Mouse (Mus musculus): ENCODE data around the gene Ltb.
A peak's percentile ranks its signal among the peaks of the same experiment; 100 is the strongest.

The Ltb gene

DNA sequence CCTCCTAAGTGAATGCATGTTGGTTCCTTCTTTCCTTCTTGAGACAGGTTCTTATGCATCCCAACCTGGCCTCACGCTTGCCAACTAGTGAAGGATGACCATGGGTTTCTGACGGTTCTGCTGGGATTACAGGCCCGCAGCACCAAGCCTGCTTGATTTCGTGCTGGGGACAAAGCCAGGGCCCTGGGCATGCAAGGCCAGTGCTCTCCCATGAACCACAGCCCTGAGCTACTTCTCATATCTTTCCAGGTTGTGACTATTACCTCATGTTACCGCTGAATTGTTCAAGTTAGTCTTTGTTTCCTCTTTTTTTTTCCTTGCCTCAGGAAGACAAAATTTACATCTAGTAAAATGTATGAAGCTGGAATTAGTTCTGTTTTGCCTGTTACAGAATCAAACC, 1.3 kb upstream of the Ltb start:
- no peak for DNase-seq (ENCODE audit: extremely low spot score)

DNA sequence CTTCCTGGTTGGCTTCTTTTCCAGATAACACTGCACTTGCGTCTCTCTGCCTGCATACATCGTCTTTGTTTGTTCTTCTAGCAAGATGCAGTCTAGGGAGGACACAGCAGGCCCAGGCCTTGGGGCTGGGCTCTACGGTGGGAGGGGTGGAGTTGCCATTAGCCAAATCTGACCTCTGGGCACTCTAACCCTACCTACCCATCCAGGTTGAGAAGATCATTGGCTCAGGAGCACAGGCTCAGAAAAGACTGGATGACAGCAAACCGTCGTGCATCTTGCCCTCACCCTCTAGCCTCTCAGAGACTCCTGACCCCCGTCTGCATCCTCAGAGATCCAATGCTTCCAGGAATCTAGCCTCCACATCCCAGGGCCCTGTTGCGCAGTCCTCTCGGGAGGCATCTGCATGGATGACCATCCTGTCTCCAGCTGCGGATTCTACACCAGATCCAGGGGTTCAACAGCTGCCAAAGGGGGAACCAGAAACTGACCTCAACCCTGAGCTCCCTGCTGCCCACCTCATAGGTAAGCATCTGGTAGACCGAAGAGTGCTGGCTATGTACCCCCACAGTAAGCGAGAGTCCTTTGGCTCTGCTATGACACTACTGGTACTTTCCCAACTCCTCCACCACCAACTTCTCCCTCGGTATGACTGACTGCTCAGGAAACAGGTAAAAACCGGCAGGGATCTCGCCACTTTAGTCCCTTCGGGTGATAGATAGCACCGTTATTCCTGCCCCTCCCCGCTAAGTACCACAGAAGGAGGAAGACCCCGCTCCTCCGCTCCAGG, 798 bp downstream of the Ltb start:
- no peak for DNase-seq (ENCODE audit: extremely low spot score)

DNA sequence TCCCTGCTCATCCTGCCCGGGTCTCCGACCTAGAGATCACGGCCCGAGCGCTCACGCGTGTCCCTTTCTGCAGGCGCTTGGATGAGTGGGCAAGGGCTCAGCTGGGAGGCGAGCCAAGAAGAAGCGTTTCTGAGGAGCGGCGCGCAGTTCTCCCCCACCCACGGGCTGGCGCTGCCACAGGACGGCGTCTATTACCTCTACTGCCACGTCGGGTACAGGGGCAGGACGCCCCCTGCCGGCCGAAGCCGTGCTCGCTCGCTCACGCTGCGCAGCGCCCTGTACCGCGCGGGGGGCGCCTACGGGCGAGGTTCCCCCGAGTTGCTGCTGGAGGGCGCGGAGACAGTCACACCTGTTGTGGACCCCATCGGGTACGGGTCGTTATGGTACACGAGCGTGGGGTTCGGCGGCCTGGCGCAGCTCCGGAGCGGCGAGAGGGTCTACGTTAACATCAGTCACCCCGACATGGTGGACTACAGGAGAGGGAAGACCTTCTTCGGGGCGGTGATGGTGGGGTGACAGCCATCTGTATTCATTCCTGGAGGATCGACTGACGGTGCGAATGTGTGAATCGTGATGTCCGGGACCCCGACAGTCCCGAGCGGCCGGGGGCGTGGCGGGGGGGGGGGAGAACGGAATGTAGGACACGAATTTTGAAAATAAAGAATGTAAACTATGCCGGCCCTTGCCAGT, 1.5 kb downstream of the Ltb start:
- DNase-seq (ENCODE audit: extremely low spot score): peak; percentile 74

DNA sequence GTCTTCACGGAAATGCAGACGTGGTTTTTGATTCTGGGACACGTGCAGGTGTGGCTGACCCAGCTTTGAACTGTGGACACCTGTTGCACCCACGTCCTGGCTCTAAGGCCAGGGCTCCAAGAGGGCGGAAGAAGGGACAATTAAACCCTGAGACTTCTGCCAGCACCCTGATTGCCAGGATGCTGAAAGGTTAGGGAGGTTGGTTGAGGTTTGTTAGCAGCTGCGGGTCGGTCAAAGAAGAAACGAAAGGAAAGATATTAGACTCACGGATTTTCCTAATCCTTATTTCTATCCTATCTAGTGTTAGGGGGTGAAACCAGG, 2.0 kb downstream of the Ltb start:
- no peak for DNase-seq (ENCODE audit: extremely low spot score)

DNA sequence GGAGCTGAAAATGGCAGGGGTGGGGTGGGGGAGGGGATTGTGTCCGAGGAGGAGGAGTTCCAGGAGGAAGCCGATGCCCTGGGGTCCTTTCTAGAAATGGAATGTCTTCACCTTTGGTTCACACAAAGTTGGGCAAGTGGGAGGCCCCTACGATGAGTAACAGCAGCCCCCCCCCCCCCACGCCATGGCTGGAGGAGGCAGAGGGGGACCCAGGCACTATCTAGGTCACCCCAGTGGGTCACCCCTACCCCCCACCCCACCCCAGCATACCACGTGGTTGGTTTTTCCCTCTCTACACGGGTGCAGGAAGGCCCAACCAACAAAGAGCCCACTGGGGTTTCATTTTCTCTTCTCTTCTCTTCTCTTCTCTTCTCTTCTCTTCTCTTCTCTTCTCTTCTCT, 2.9 kb downstream of the Ltb start:
- no peak for DNase-seq (ENCODE audit: extremely low spot score)

DNA sequence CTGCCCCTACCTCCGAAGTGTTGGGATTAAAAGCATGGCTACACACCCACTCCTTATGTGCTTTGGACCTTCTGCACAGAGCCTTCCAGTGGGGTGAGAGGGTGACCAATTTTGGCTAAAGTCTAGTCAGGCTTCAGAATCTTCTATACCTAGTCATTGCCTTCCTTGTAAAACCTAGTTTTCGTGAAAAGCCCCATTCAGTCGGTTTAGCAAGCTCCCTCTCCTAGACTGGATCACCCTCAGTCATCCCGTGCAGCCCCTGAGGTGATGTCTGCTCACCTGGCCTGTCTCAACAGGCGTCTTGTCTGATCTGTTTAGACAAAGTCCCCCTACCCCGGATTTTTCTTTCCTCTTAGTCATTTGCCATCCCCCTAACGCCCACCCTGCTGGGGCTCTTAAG, 3.8 kb downstream of the Ltb start:
- no peak for DNase-seq (ENCODE audit: extremely low spot score)

DNA sequence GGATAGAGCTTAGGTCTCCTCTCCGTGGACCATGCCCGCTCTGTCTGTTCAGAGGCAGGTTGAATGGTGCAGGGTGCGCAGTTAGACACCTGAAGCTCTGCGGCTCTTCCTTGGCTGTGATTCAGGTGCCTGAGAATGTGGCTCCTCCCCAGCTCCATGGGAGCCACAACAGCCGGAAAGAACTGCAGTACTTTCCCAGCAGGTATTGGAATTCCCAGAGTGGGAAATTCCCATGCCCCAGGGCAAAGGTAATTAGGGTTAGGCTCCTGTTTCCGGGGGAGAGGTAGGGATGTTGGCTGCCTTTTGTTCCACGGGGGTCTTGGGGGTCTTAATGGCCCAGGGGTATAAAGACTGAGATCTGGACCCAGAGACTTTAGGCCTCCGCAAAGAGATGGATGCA, 4.7 kb downstream of the Ltb start:
- DNase-seq (ENCODE audit: extremely low spot score): no peak

DNA sequence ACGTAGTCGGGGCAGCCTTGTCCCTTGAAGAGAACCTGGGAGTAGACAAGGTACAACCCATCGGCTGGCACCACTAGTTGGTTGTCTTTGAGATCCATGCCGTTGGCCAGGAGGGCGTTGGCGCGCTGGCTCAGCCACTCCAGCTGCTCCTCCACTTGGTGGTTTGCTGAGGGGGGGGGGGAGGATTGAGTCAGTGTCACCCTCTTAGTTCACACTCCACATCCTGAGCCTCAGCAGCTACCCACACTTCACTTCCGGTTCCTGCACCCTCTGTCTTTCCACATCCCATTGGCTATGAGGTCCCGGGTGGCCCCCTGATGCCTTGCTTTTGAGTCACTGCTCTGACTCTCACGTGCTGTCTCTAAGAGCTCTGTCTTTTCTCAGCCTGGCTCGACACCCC, 6.2 kb downstream of the Ltb start:
- no peak for DNase-seq (ENCODE audit: extremely low spot score)

DNA sequence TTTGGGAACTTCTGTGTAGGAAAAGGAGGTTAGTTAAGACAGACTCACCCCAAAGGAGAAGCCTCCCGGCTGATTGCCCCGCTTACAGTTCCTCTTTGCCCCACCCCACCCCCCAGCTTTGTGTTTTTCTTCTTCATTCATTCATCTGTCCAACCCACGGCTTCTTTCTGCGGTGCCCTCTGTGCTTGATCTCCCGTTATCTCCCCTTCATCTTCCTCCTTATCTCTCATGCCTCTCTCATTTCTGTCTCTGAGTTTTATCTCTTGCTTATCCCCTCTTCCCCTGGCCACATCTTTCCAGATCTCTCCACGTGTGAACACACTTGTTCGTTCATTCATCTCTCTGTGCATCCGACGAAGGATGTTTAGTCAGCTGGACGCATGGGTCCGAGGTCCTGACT, 6.9 kb downstream of the Ltb start:
- DNase-seq (ENCODE audit: extremely low spot score): no peak

DNA sequence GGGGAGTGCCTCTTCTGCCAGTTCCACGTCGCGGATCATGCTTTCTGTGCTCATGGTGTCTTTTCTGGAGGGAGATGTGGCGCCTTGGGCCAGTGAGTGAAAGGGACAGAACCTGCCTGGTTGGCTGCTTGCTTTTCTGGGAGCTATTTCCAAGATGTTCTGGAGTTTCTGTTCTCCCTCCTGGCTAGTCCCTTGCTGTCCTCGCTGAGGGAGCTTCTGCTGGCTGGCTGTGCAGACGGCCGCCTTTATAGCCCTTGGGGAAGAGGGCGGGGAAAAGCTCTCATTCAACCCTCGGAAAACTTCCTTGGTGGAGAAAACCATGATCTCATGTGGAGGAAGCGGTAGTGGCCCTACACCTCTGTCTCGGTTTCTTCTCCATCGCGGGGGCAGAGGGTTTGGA, 7.5 kb downstream of the Ltb start, which contains the start of gene Tnf:
TSS of gene Tnf (minus strand) at position 221 of the 400 bp plus-strand sequence.
- no peak for DNase-seq (ENCODE audit: extremely low spot score)

DNA sequence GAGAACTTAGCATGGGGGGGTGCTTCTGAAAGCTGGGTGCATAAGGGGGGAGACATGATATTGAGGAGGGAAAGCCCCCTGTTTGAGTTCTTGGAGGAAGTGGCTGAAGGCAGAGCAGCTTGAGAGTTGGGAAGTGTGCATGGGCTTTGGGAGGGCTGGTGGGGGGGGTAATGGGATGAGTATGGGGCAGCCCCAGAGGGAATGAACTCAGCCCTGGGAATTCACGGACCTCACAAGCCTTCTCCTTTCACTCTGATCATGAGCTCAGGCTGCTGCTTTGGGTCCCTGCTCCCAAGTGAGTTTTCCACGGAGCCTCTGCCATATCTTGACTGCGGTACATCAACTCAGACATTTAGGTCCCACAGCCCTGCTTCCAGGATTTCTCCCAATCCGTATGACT, 8.2 kb downstream of the Ltb start:
- no peak for DNase-seq (ENCODE audit: extremely low spot score)

DNA sequence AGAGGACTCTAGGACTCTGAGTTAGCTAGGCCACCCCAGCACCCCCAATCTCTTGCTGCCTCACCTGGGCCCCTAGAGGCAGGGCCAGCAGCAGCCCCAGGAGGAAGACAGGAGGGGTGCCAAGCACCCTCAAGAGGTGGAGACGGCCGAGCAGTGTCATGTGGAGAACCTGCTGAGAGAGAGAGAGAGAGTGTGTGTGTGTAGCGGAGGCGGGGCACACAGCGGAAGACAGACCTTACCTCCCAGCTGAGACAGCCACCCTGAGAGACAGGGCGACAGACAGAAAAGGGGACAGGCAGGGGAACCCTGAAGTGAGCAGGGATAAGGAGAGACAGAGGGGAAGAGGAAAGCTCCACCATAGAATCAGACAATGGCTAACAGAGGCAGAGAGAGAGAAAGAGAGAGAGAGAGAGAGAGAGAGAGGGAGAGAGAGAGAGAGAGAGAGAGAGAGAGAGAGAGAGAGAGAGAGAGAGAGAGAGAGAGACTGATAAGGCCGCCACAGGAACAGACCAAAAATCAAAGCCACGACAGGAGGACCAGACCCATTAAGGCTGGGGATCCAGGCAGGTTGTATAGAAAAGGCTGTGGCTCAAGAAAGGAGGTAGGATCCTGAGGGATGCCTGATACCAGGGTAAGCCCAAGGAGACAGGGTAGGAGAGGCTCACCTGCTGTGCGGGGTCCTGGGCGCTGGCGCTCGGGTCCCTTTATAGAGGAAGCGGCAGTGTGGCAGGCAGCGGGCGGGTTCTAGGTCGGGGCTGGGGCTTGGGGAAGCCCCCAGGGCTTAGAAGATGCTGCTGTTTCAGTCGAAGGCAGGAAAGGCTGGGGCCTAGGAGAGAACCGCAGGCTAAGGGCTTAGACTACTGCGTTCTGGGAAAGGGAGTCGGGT, 10.5 kb downstream of the Ltb start, which contains the start of gene Lta:
TSS of gene Lta (minus strand) at position 858 of the 886 bp plus-strand sequence.
- no peak for DNase-seq (ENCODE audit: extremely low spot score)

DNA sequence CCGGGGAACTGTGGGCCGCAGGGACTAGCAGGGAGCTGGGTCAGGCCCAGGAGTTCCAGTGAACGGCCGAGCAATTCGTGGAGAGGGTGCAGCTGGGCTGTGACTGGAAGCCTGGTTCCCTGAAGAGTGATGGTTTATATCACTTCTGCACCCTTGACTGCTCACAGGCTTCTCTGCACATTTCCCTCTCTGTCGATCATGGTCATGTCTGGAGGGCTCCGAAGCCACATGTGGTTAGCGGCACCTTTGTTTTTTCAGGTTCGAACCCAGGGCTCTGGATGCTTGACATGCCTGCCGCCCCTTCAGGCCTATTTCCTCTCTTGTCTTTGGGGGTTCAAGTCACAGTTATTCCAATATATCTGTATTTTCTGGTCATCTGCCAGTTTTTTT, 11.1 kb downstream of the Ltb start:
- DNase-seq (ENCODE audit: extremely low spot score): no peak

DNA sequence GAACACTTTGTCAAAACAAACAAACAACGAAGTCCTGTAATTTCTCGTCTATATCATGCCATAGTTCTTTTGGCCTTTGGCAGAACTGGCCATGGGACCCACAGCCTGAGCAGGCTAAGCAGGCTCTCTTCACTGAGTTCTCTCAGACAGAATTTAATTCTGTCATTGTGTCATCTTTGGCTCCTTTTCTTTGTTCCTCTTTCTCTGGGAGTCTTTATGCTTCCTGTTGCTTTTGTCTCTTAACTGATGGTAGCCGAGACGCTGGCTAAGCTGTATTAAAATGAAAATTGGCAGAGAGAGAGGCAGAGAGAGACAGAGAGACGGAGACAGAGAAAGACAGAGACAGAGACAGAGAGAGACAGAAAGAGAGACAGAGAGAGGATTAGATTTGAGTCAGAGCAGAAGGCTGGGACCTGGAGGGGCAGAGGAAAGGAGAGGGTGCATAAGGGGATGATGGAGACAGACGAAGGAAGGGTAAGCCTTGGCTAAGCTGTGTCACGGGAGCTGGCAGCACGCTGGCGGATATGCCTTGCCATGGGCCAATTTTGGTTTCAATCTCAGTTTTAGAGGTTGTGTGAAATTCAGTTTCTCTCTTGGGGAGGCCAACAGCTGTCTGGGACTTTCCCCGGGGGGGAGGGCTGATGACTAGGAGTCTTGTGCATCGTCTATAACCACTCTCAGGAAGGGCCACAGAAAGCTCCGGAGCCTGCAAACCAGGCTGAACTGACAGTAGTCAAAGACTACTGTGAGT, 15.7 kb downstream of the Ltb start:
- DNase-seq (ENCODE audit: extremely low spot score): no peak

DNA sequence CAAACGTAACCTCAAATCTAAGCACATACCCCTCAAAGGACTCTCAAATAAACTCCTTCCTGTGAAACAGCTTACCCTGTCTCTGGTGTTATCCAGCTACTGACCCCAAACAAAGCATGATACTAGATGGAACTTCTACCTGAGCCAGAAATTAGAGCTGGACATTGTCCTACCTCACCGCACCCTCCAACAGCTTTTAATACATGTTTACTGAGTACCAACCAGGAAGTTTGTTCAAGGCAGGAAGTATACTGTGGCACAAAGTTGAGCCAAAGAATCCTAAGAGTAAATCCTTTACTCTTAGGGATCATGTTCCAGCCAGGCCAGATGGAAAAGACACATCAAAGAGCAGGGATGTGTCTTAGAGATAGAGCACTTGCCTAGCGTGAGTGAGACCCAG, 16.4 kb downstream of the Ltb start:
- DNase-seq (ENCODE audit: extremely low spot score): no peak

DNA sequence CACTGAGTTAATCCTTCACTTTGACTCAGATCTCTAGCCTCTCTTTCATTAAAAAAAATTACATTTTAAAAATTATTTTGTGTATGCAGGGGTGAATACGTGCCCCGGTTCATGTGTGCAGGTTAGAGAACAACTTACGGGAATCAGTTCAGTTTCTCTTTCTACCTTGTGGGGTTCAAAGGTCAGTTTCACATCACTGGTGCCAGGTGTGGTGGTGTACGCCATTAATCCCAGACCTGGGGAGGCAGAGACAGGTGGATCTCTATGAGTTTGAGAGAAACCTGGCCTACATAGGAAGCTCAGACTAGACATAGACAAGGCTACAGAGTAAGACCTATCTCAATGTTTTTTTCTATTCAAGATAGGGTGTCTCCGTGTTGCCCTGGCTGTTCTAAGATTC, 18.8 kb downstream of the Ltb start:
- no peak for DNase-seq (ENCODE audit: extremely low spot score)

DNA sequence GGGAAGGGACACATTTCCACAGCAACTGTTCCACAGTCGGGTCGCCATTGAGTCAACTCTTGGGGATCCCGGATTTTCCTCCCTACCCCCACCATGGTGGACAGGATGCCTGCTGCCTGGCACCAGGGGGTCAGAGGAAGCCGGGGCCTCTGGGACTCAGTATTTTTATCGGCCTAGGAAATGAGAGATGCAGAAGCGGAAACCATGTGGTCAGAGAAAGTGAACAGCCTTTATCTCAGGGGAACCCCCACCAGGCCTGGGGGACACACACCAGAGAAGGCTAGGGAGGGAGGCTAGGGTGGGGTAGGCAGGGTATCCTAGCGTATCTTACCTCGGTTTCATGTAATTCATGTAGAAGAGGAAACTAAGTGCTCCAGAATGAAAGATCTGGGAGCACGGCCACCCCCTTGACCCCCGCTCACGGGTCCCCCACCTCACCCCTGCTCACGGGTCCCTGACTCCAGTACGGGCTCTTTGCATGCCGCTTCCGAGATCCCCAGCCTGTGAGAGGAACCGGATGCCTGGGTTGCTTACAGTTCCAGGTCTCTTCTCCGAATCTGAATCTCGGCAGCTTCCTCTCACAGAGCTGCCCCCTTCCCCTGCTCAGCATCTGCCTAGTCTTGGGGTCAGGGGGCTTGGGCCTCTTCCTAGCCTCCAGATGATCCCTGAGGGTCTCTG, 24.4 kb downstream of the Ltb start:
- DNase-seq (ENCODE audit: extremely low spot score): no peak

DNA sequence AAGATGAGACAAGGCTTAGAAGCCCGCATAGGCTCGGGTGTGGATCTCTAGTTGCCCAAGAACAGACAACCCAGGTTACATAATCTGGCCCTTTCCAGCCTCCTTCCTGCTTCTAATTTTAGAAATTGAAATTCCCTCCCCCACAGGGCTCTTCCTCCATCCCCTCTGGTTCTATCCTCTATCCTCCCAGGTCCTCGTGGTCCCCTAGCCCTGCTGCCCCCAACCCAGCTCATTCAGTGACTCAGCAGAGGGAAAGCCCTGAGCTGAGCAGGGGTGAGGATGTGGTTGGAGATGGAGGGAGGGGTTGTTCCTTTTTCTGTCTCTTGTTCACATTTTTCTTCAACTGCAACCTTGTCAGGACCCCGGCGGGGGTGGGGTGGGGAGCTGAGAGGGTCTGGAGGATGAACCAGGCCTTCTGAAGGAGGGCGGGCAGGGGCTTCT, 25.4 kb downstream of the Ltb start:
- no peak for DNase-seq (ENCODE audit: extremely low spot score)

DNA sequence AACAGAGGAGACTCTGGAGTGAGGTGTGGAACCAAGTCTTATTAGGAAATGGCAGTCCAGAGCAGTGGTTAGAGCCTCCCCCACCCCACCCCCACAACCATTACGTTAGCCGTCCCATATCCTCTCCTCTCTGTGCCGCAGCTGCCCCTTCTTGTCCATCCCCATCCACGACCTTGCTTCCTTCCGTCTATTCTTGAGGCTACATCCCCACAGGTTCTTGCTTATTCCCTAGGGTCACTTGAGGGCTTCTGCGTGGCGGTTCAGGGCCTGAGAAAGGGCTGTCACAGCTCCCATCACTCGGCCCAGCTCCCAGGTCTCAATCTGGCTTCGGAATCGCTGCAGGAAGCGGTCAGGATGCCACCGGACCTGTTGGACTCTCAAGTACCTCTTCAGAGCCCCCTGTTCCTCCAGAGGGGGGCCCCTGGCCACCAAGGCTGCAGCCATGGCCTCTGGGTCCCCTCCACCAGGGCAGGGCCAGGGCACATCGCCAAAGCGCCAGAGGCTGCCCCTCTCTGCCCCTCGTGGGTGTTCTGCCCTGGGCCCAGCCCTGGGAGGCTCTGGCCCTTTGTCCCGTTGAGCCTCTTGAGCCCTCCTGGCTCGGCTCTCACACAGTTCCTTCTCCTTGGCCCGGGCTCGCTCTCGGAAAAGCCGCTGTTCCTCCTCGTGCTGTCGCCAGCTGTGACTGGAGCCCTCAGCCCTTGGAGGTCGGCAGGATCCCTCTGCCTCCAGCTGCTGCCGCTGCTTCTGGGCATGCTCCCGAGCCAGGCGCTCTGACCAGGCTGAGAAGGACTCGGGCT, 26.1 kb downstream of the Ltb start, which contains the start of gene Gm16181:
TSS of gene Gm16181 (plus strand) at position 679 of the 797 bp plus-strand sequence.
- DNase-seq (ENCODE audit: extremely low spot score): no peak

DNA sequence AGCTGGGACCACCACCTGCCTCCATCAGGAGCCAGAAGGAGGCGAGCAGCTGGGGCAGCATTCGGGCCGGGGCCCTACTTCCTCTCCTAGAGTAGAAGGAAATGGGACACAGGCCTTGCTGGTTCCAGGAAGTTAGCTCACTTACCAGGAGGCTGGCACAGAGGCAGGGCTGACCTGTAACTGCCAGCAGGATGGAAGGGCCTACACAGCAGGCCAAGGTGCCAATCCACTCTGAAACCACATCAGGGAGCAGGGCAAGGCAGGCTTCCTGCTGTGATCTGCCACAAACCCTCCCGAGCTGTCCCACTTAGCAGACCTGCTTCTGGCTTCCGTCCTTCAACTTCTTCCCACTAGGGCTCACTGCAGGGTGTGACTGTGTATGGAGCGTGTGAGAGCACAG, 28.1 kb downstream of the Ltb start:
- DNase-seq (ENCODE audit: extremely low spot score): no peak
